36 mouse cellular contexts compared by ENCODE assay signal in genomic region chr13:79801591-79801990, GRCm38 (mm10).
"Had no signal": no experiment of that assay in that cellular context is flagged by ENCODE, and none has a peak within 500 bp of the region (broad histone marks: within the 10 kb centered on the region; RNA-seq: fewer than 3 reads in every experiment).

No protein-coding gene starts in this region.

- ATAC-seq: hindbrain, embryonic 16.5 days; hindbrain, postnatal 0 days; inflammation-experienced regulatory T-cells, adult 6 months; intestine, embryonic 15.5 days; intestine, embryonic 16.5 days; intestine, postnatal 0 days had no signal

- H3K36me3 ChIP-seq: heart, embryonic 10.5 days; heart, embryonic 12.5 days; heart, embryonic 13.5 days; heart, embryonic 15.5 days; hindbrain, embryonic 10.5 days; hindbrain, embryonic 12.5 days; hindbrain, embryonic 13.5 days; hindbrain, embryonic 15.5 days; intestine, embryonic 15.5 days; kidney, embryonic 15.5 days had no signal

- H3K4me1 ChIP-seq: heart, embryonic 10.5 days; heart, embryonic 12.5 days; heart, embryonic 13.5 days; heart, embryonic 15.5 days; hindbrain, embryonic 10.5 days; hindbrain, embryonic 12.5 days; hindbrain, embryonic 13.5 days; hindbrain, embryonic 15.5 days; intestine, embryonic 15.5 days; kidney, embryonic 15.5 days had no signal

- DNase-seq: heart, adult 18-20 months; heart, adult 2 months; heart, postnatal 10 days; heart, postnatal 14 days; heart, postnatal 36 days; heart, postnatal 4 days; kidney, adult 11 months; kidney, adult 18-20 months; kidney, adult 2 months; kidney, adult 8-10 months; kidney, adult 9 months; kidney, postnatal 10 days; kidney, postnatal 14 days; kidney, postnatal 25 days; kidney, postnatal 36 days; kidney, postnatal 4 days; layer of hippocampus, adult 9-11 months had no signal

- H3K27ac ChIP-seq: heart, adult 2 months; heart, embryonic 10.5 days; heart, embryonic 13.5 days; heart, embryonic 15.5 days; hindbrain, embryonic 10.5 days; hindbrain, embryonic 12.5 days; hindbrain, embryonic 13.5 days; hindbrain, embryonic 14.5 days; hindbrain, embryonic 15.5 days; hindbrain, postnatal 0 days; intestine, embryonic 15.5 days; kidney, embryonic 15.5 days; kidney, postnatal 0 days; layer of hippocampus, adult 2 months had no signal

- H3K9me3 ChIP-seq: heart, embryonic 10.5 days; heart, embryonic 12.5 days; heart, embryonic 13.5 days; heart, embryonic 15.5 days; hindbrain, embryonic 10.5 days; hindbrain, embryonic 12.5 days; hindbrain, embryonic 13.5 days; hindbrain, embryonic 15.5 days; intestine, embryonic 15.5 days; kidney, embryonic 15.5 days had no signal

- H3K27me3 ChIP-seq: heart, embryonic 12.5 days; heart, embryonic 13.5 days; heart, embryonic 15.5 days; hindbrain, embryonic 12.5 days; hindbrain, embryonic 13.5 days; hindbrain, embryonic 15.5 days; intestine, embryonic 15.5 days; kidney, embryonic 15.5 days had no signal

- H3K4me2 ChIP-seq: heart, embryonic 11.5 days; heart, embryonic 12.5 days; heart, embryonic 13.5 days; heart, embryonic 15.5 days; hindbrain, embryonic 12.5 days; hindbrain, embryonic 13.5 days; hindbrain, embryonic 14.5 days; hindbrain, embryonic 15.5 days; intestine, embryonic 15.5 days; kidney, embryonic 15.5 days had no signal

- H3K9ac ChIP-seq: heart, embryonic 12.5 days; heart, embryonic 13.5 days; heart, embryonic 15.5 days; hindbrain, embryonic 12.5 days; hindbrain, embryonic 13.5 days; hindbrain, embryonic 14.5 days; hindbrain, embryonic 15.5 days; intestine, embryonic 15.5 days; kidney, embryonic 15.5 days had no signal

- H3K4me3 ChIP-seq: heart, adult 2 months; heart, embryonic 10.5 days; heart, embryonic 12.5 days; heart, embryonic 13.5 days; heart, embryonic 15.5 days; hindbrain, embryonic 10.5 days; hindbrain, embryonic 12.5 days; hindbrain, embryonic 13.5 days; hindbrain, embryonic 15.5 days; intestine, embryonic 15.5 days; kidney, embryonic 15.5 days; layer of hippocampus, adult 2 months had no signal
